In genomic region chr11:117168278-117169087, GRCm38 (mm10) we compare ENCODE assay signal across 11 mouse cellular contexts. TPM values are rescaled to one million over a fixed set of nuclear protein-coding genes. Genes with fewer than 3 reads are reported as not detected.
DNase-seq lines count a peak whose midpoint lies in the region; ATAC-seq and TF ChIP-seq lines count a peak whose summit lies in the region.
"Had no signal": no experiment of that assay in that cellular context is flagged by ENCODE, and none has a peak within 500 bp of the region (broad histone marks: within the 10 kb centered on the region; RNA-seq: fewer than 3 reads in every experiment).

No protein-coding gene starts in this region.

- H3K27me3 ChIP-seq in hindbrain, embryonic 15.5 days: no peaks in the 10 kb centered on the region
- no peaks in the 10 kb centered on the region for H3K27me3 ChIP-seq in hindbrain, embryonic 11.5 days (ENCODE audit: control insufficient read depth, insufficient read depth, low read length)
- no peaks in the 10 kb centered on the region for H3K27me3 ChIP-seq in midbrain, postnatal 0 days (ENCODE audit: insufficient read depth, low read length)
- H3K27me3 ChIP-seq in midbrain, embryonic 10.5 days (ENCODE audit: low read depth, poor library complexity, severe bottlenecking): no peaks in the 10 kb centered on the region
- no peaks in the 10 kb centered on the region for H3K27me3 ChIP-seq in limb, embryonic 14.5 days (ENCODE audit: control insufficient read depth, insufficient read depth, low read length)
- no peaks in the 10 kb centered on the region for H3K27me3 ChIP-seq in neural tube, embryonic 15.5 days (replicated peaks)

- H3K4me3 ChIP-seq in hindbrain, embryonic 15.5 days: no peak overlapping the region
- no peak overlapping the region for H3K4me3 ChIP-seq in hindbrain, embryonic 11.5 days (ENCODE audit: low read depth, low read length)
- H3K4me3 ChIP-seq in midbrain, postnatal 0 days (ENCODE audit: low read depth, low read length): no peak overlapping the region
- H3K4me3 ChIP-seq in midbrain, embryonic 10.5 days: no peak overlapping the region
- no peak overlapping the region for H3K4me3 ChIP-seq in limb, embryonic 14.5 days (replicated peaks; ENCODE audit: low read length)
- no peak overlapping the region for H3K4me3 ChIP-seq in neural tube, embryonic 15.5 days (replicated peaks)

- peaks cover 8% of the 10 kb centered on the region for H3K4me1 ChIP-seq in hindbrain, embryonic 15.5 days (replicated peaks)
- H3K4me1 ChIP-seq in hindbrain, embryonic 11.5 days (replicated peaks; ENCODE audit: control insufficient read depth, insufficient read depth, low read length): no peaks in the 10 kb centered on the region
- H3K4me1 ChIP-seq in midbrain, postnatal 0 days (ENCODE audit: insufficient read depth, low read length): no peaks in the 10 kb centered on the region
- peaks cover 12% of the 10 kb centered on the region for H3K4me1 ChIP-seq in midbrain, embryonic 10.5 days
- peaks cover 3% of the 10 kb centered on the region; the same call in 1 of the 2 replicates for H3K4me1 ChIP-seq in limb, embryonic 14.5 days (ENCODE audit: control insufficient read depth, insufficient read depth, low read length)
- H3K4me1 ChIP-seq in neural tube, embryonic 15.5 days: peaks cover 13% of the 10 kb centered on the region

- peak overlapping the region; percentile 30; the same call in 1 of the 2 replicates for H3K27ac ChIP-seq in hindbrain, embryonic 15.5 days (replicated peaks)
- H3K27ac ChIP-seq in hindbrain, embryonic 11.5 days (ENCODE audit: low read depth, low read length): no peak overlapping the region
- H3K27ac ChIP-seq in midbrain, postnatal 0 days (ENCODE audit: low read depth, low read length): no peak overlapping the region
- H3K27ac ChIP-seq in midbrain, embryonic 10.5 days (replicated peaks): no peak overlapping the region
- 0 out of 2 replicates have a peak overlapping the region, but pooled peaks have one; percentile 33 for H3K27ac ChIP-seq in limb, embryonic 14.5 days (replicated peaks; ENCODE audit: low read depth, low read length)
- H3K27ac ChIP-seq in neural tube, embryonic 15.5 days (replicated peaks): no peak overlapping the region; the same call in 1 of the 2 replicates

- no peak for TF ChIP-seq POLR2A in limb, embryonic 14.5 days (IDR thresholded peaks at IDR 0.05; ENCODE audit: borderline replicate concordance, extremely low read depth, insufficient read depth, insufficient read length)

- WGBS in hindbrain, embryonic 15.5 days: 79% methylated on average over 20 of the region's 20 CpGs
- WGBS in hindbrain, embryonic 11.5 days: 89% methylated on average over 20 of the region's 20 CpGs
- WGBS in midbrain, postnatal 0 days: 83% methylated on average over 20 of the region's 20 CpGs
- 90% methylated on average over 20 of the region's 20 CpGs for WGBS in midbrain, embryonic 10.5 days
- WGBS in limb, embryonic 14.5 days: 68% methylated on average over 20 of the region's 20 CpGs
- 79% methylated on average over 20 of the region's 20 CpGs for WGBS in neural tube, embryonic 15.5 days

- no peaks in the 10 kb centered on the region for H3K36me3 ChIP-seq in hindbrain, embryonic 15.5 days
- no peaks in the 10 kb centered on the region for H3K36me3 ChIP-seq in hindbrain, embryonic 11.5 days (ENCODE audit: control insufficient read depth, insufficient read depth, low read length)
- H3K36me3 ChIP-seq in midbrain, postnatal 0 days (ENCODE audit: insufficient read depth, low read length): no peaks in the 10 kb centered on the region
- no peaks in the 10 kb centered on the region for H3K36me3 ChIP-seq in midbrain, embryonic 10.5 days
- no peaks in the 10 kb centered on the region for H3K36me3 ChIP-seq in limb, embryonic 14.5 days (ENCODE audit: control insufficient read depth, insufficient read depth, low read length)
- H3K36me3 ChIP-seq in neural tube, embryonic 15.5 days: no peaks in the 10 kb centered on the region

- H3K9ac ChIP-seq in hindbrain, embryonic 15.5 days: no peak overlapping the region
- no peak overlapping the region for H3K9ac ChIP-seq in hindbrain, embryonic 11.5 days (ENCODE audit: low read depth, low read length)
- H3K9ac ChIP-seq in midbrain, postnatal 0 days (replicated peaks; ENCODE audit: low read length, poor library complexity, severe bottlenecking): no peak overlapping the region
- no peak overlapping the region for H3K9ac ChIP-seq in limb, embryonic 14.5 days (ENCODE audit: low read depth, low read length, severe bottlenecking)
- H3K9ac ChIP-seq in neural tube, embryonic 15.5 days (replicated peaks): no peak overlapping the region

- H3K4me2 ChIP-seq in hindbrain, embryonic 15.5 days: no peak overlapping the region
- H3K4me2 ChIP-seq in hindbrain, embryonic 11.5 days (replicated peaks; ENCODE audit: low read depth, low read length): no peak overlapping the region
- H3K4me2 ChIP-seq in midbrain, postnatal 0 days (ENCODE audit: low read depth, low read length, poor library complexity, severe bottlenecking): no peak overlapping the region
- no peak overlapping the region for H3K4me2 ChIP-seq in limb, embryonic 14.5 days (replicated peaks; ENCODE audit: low read depth, low read length, severe bottlenecking)
- no peak overlapping the region for H3K4me2 ChIP-seq in neural tube, embryonic 15.5 days

- no peak for TF ChIP-seq CTCF in midbrain, postnatal 0 days (IDR thresholded peaks at IDR 0.05)

- DNase-seq in hindbrain, embryonic 11.5 days (ENCODE audit: low spot score): no peak
- peak; percentile 39 for DNase-seq in midbrain, postnatal 0 days (ENCODE audit: low spot score)
- DNase-seq in midbrain, embryonic 10.5 days (ENCODE audit: low spot score): no peak
- DNase-seq in cerebellum, postnatal 10 days: peak; percentile 72 to 76
- no peak for DNase-seq in limb, embryonic 14.5 days (ENCODE audit: low spot score)
- DNase-seq: adrenal gland, postnatal 10 days; lung, adult 18-20 months; thymus, postnatal 4 days had no signal

- no peaks in the 10 kb centered on the region for H3K9me3 ChIP-seq in hindbrain, embryonic 15.5 days
- no peaks in the 10 kb centered on the region for H3K9me3 ChIP-seq in hindbrain, embryonic 11.5 days (ENCODE audit: control insufficient read depth, low read length)
- no peaks in the 10 kb centered on the region for H3K9me3 ChIP-seq in midbrain, postnatal 0 days (ENCODE audit: low read length)
- H3K9me3 ChIP-seq in midbrain, embryonic 10.5 days (replicated peaks): no peaks in the 10 kb centered on the region
- no peaks in the 10 kb centered on the region for H3K9me3 ChIP-seq in limb, embryonic 14.5 days (ENCODE audit: control insufficient read depth, low read length)
- no peaks in the 10 kb centered on the region for H3K9me3 ChIP-seq in neural tube, embryonic 15.5 days (replicated peaks)

- ATAC-seq in hindbrain, embryonic 15.5 days (ENCODE audit: low FRiP score, low read depth): no peak
- no peak for ATAC-seq in hindbrain, embryonic 11.5 days (ENCODE audit: low FRiP score)
- ATAC-seq in midbrain, postnatal 0 days (ENCODE audit: low FRiP score): no peak
- peak; percentile 39 for ATAC-seq in limb, embryonic 14.5 days (ENCODE audit: low FRiP score, low read depth)
- ATAC-seq in neural tube, embryonic 15.5 days (ENCODE audit: low FRiP score): no peak
- ATAC-seq: inflammation-experienced regulatory T-cells, adult 6 months had no signal

RNA-seq across cellular contexts. Expression of gene Sept9, which starts 31.0 kb away (rescaled TPM):
- 107 and 111 TPM in 2 replicates for polyA plus RNA-seq in hindbrain, embryonic 15.5 days (2015; fragmentation: Nextera tagmentation; extraction: Ambion mirVana)
- 126 and 141 TPM in 2 replicates for polyA plus RNA-seq in hindbrain, embryonic 11.5 days (2014; fragmentation: Nextera tagmentation; extraction: Ambion mirVana)
- 105 and 108 TPM in 2 replicates for total RNA-seq in midbrain, postnatal 0 days (2014; rRNA removed)
- polyA plus RNA-seq in midbrain, postnatal 0 days (2015; fragmentation: Nextera tagmentation; extraction: Ambion mirVana): 95.3 and 100 TPM in 2 replicates
- 186 and 195 TPM in 2 replicates for polyA plus RNA-seq in midbrain, embryonic 10.5 days (2016; fragmentation: Nextera tagmentation; extraction: Ambion mirVana)
- polyA plus RNA-seq in limb, embryonic 14.5 days (2012; rRNA removed): 76.5 and 78.7 TPM in 2 replicates
- polyA plus RNA-seq in limb, embryonic 14.5 days (2014; fragmentation: Nextera tagmentation; extraction: Ambion mirVana): 125 and 136 TPM in 2 replicates
- polyA plus RNA-seq in neural tube, embryonic 15.5 days (2015; fragmentation: Nextera tagmentation; extraction: Ambion mirVana): 92.2 and 119 TPM in 2 replicates

RNA-seq across cellular contexts. Expression of gene Sec14l1, which starts 53.5 kb away (rescaled TPM):
- 57.2 and 63.0 TPM in 2 replicates for polyA plus RNA-seq in hindbrain, embryonic 15.5 days (2015; fragmentation: Nextera tagmentation; extraction: Ambion mirVana)
- 36.7 and 36.9 TPM in 2 replicates for polyA plus RNA-seq in hindbrain, embryonic 11.5 days (2014; fragmentation: Nextera tagmentation; extraction: Ambion mirVana)
- 63.5 and 71.1 TPM in 2 replicates for total RNA-seq in midbrain, postnatal 0 days (2014; rRNA removed)
- polyA plus RNA-seq in midbrain, postnatal 0 days (2015; fragmentation: Nextera tagmentation; extraction: Ambion mirVana): 48.0 and 49.2 TPM in 2 replicates
- polyA plus RNA-seq in midbrain, embryonic 10.5 days (2016; fragmentation: Nextera tagmentation; extraction: Ambion mirVana): 49.9 and 58.0 TPM in 2 replicates
- polyA plus RNA-seq in limb, embryonic 14.5 days (2012; rRNA removed): 72.5 and 85.2 TPM in 2 replicates
- 38.7 and 40.3 TPM in 2 replicates for polyA plus RNA-seq in limb, embryonic 14.5 days (2014; fragmentation: Nextera tagmentation; extraction: Ambion mirVana)
- polyA plus RNA-seq in neural tube, embryonic 15.5 days (2015; fragmentation: Nextera tagmentation; extraction: Ambion mirVana): 52.0 and 52.1 TPM in 2 replicates

Comparison
In these comparisons a context has a peak if more than half of its experiments do, and no peak if none do; other contexts are left out.
1. H3K27ac ChIP-seq: peak in hindbrain, embryonic 15.5 days (single experiment) and limb, embryonic 14.5 days (single experiment); none in hindbrain, embryonic 11.5 days (single experiment), midbrain, postnatal 0 days (single experiment), midbrain, embryonic 10.5 days (single experiment) and neural tube, embryonic 15.5 days (single experiment).
2. DNase-seq: peak in midbrain, postnatal 0 days (single experiment) and cerebellum, postnatal 10 days (2 of 2); none in hindbrain, embryonic 11.5 days (single experiment), midbrain, embryonic 10.5 days (single experiment) and limb, embryonic 14.5 days (single experiment).